Mouse (Mus musculus) neural tube, embryonic 13.5 days (tissue): ENCODE results near the gene Tbc1d1. TPM values are rescaled to one million over a fixed set of nuclear protein-coding genes. Genes with fewer than 3 reads are reported as not detected.

Experiments used
- ATAC-seq: fragments of 200-750 bp; cut with Nextera tagmentation; 2 replicates; pipeline ENCODE4 v1.8.0; 2017; ENCODE audit warnings: low read depth, mild to moderate bottlenecking, moderate TSS enrichment, moderate library complexity
- H3K27ac ChIP-seq: fragments of 300-500 bp; sonication (generic); replicated peaks from 2 replicates; pipeline ENCODE4 v1.5.1; 2015; ENCODE audit warnings: moderate library complexity, mild to moderate bottlenecking, inconsistent platforms
- H3K27me3 ChIP-seq: fragments of 300-500 bp; sonication (generic); 2 replicates; pipeline ENCODE4 v1.6.1; 2015; ENCODE audit warnings: mild to moderate bottlenecking, inconsistent platforms
- H3K36me3 ChIP-seq: fragments of 300-500 bp; sonication (generic); 2 replicates; pipeline ENCODE4 v1.6.1; 2015; ENCODE audit warnings: mild to moderate bottlenecking, inconsistent platforms
- H3K4me1 ChIP-seq: fragments of 300-500 bp; sonication (generic); replicated peaks from 2 replicates; pipeline ENCODE4 v1.6.1; 2015; ENCODE audit warnings: inconsistent platforms
- H3K4me2 ChIP-seq: fragments of 300-500 bp; sonication (generic); 2 replicates; pipeline ENCODE4 v1.6.1; 2015; ENCODE audit warnings: inconsistent platforms, mild to moderate bottlenecking, moderate library complexity
- H3K4me3 ChIP-seq: fragments of 300-500 bp; sonication (generic); 2 replicates; pipeline ENCODE4 v1.5.1; 2015; ENCODE audit warnings: mild to moderate bottlenecking, inconsistent platforms
- H3K9ac ChIP-seq: fragments of 300-500 bp; sonication (generic); 2 replicates; pipeline ENCODE4 v1.6.1; 2015; ENCODE audit warnings: moderate library complexity, mild to moderate bottlenecking, inconsistent platforms
- H3K9me3 ChIP-seq: fragments of 300-500 bp; sonication (generic); 2 replicates; pipeline ENCODE4 v1.6.1; 2016; ENCODE audit warnings: inconsistent platforms
- WGBS: fragments of 180-500 bp; shearing (Covaris S2); methylation state at CpG from one replicate; pipeline ENCODE4 v1.1.7; 2015; 5-methylcytosine and 5-hydroxymethylcytosine counted together
- polyA plus RNA-seq: library from polyadenylated mRNA; unstranded; fragments of >200 nt; fragmentation: Nextera tagmentation; extraction: Ambion mirVana; gene quantifications from 2 replicates; pipeline ENCODE4 v1.2.1, GENCODE M21; 2015

Tbc1d1 gene
- polyA plus RNA-seq, 1 experiment from 2014 or later = 14.9 TPM

GRCm38 (mm10) chr5:64164414-64164813, 8.3 kb downstream of the Tbc1d1 start:
- Histone ChIP-seq H3K36me3 (no peaks in the 10 kb centered on the region), H3K4me3 (no peak overlapping the region), H3K4me2 (no peak overlapping the region), H3K27ac (no peak overlapping the region), H3K27me3 (peaks cover 32% of the 10 kb centered on the region), H3K4me1 (peaks cover 18% of the 10 kb centered on the region), H3K9me3 (no peaks in the 10 kb centered on the region), H3K9ac (no peak overlapping the region)
- 93% methylated on average over 3 of the region's 3 CpGs for WGBS
- ATAC-seq = no peak

DNA sequence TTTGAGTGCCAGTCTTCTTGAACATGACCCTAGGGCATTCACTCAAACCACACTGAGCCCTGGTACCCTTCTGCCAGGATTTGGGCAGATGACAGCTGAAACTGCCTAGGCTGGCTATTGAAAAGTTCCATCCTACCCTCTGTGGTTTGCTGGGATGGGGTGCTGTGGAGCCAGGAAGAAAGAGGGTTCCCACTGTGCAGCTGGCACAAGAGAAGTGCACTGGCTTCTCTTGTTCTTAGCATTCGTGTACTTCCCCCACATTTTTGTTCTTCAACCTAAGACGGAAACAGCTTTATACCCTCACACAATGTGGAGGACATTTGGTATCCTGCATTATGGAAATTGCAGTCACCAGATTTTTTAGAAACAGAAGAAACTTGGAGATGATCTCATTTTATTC, 9.7 kb downstream of the Tbc1d1 start:
- peaks cover 22% of the 10 kb centered on the region for H3K27me3 ChIP-seq
- no peaks in the 10 kb centered on the region for H3K36me3 ChIP-seq
- no peak overlapping the region for H3K4me3 ChIP-seq
- no peak for ATAC-seq
- no peak overlapping the region for H3K9ac ChIP-seq
- no peaks in the 10 kb centered on the region for H3K9me3 ChIP-seq
- H3K4me2 ChIP-seq = no peak overlapping the region
- WGBS = 70% methylated on average over 2 of the region's 2 CpGs
- peaks cover 6% of the 10 kb centered on the region for H3K4me1 ChIP-seq
- no peak overlapping the region for H3K27ac ChIP-seq

GRCm38 (mm10) chr5:64168990-64169540, 13.0 kb downstream of the Tbc1d1 start:
- H3K27me3 ChIP-seq = no peaks in the 10 kb centered on the region
- no peak for ATAC-seq
- 96% methylated on average over 10 of the region's 10 CpGs for WGBS
- H3K4me1 ChIP-seq = 0 out of 2 replicates have a peak, but pooled peaks cover 7% of the 10 kb centered on the region
- H3K9ac ChIP-seq = no peak overlapping the region
- no peak overlapping the region for H3K4me2 ChIP-seq
- H3K27ac ChIP-seq = no peak overlapping the region
- no peaks in the 10 kb centered on the region for H3K36me3 ChIP-seq
- no peak overlapping the region for H3K4me3 ChIP-seq
- H3K9me3 ChIP-seq = no peaks in the 10 kb centered on the region

DNA sequence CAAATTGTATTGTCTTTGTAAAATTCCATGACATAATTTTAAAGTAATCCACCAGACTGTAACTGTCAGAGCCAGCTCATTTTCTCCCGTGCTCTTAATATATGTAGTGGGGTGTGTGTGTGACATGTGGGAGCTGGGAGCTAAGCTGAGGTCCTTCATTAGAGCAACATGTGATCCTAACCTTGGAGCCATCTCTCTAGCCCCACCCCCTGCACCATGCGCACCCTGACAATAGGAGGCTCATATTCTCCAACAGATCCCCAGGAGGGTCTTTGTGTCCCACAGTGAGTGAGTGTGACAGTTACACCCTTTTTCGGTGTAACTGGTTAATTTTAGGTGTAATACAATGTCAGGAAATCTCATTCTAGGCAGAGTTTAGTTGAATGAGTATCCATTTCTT, 16.8 kb downstream of the Tbc1d1 start:
- Histone ChIP-seq H3K9ac (no peak overlapping the region), H3K4me1 (0 out of 2 replicates have a peak, but pooled peaks cover 7% of the 10 kb centered on the region), H3K9me3 (no peaks in the 10 kb centered on the region), H3K4me2 (no peak overlapping the region), H3K36me3 (no peaks in the 10 kb centered on the region), H3K27ac (no peak overlapping the region), H3K4me3 (no peak overlapping the region), H3K27me3 (no peaks in the 10 kb centered on the region)
- 70% methylated on average over 3 of the region's 3 CpGs for WGBS
- ATAC-seq = peak; percentile 71; the same call in 1 of the 2 replicates

DNA sequence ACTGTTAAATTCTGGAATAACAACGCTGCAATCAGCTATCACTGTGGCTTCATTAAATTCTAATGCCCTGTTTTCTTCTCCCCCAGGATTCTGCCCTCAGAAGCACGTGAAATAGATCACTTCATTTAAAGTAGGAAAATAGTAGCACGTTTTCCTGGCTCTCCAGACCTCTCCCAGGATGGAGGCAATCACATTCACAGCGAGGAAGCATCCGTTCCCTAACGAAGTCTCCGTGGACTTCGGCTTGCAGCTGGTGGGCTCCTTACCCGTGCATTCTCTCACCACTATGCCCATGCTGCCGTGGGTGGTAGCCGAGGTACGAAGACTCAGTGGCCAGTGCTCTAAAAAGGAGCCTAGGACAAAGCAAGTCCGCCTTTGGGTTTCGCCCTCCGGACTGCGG, 17.2 kb downstream of the Tbc1d1 start:
- no peaks in the 10 kb centered on the region for H3K36me3 ChIP-seq
- H3K4me3 ChIP-seq = no peak overlapping the region
- peak overlapping the region; percentile 59 for H3K27ac ChIP-seq
- WGBS = 70% methylated on average over 16 of the region's 16 CpGs
- no peaks in the 10 kb centered on the region for H3K27me3 ChIP-seq
- H3K4me1 ChIP-seq = 0 out of 2 replicates have a peak, but pooled peaks cover 7% of the 10 kb centered on the region
- peak; percentile 27 for ATAC-seq
- H3K9me3 ChIP-seq = no peaks in the 10 kb centered on the region
- no peak overlapping the region for H3K4me2 ChIP-seq
- no peak overlapping the region for H3K9ac ChIP-seq

- Histone ChIP-seq H3K4me3 (no peak overlapping the region), H3K27me3 (no peaks in the 10 kb centered on the region), H3K4me1 (0 out of 2 replicates have a peak, but pooled peaks cover 7% of the 10 kb centered on the region), H3K36me3 (no peaks in the 10 kb centered on the region), H3K9ac (no peak overlapping the region), H3K4me2 (no peak overlapping the region), H3K9me3 (no peaks in the 10 kb centered on the region), H3K27ac (no peak overlapping the region)
- WGBS = 66% methylated on average over 5 of the region's 5 CpGs
- no peak for ATAC-seq
Observed at GRCm38 (mm10) chr5:64174429-64174935, 18.4 kb downstream of the Tbc1d1 start.

DNA sequence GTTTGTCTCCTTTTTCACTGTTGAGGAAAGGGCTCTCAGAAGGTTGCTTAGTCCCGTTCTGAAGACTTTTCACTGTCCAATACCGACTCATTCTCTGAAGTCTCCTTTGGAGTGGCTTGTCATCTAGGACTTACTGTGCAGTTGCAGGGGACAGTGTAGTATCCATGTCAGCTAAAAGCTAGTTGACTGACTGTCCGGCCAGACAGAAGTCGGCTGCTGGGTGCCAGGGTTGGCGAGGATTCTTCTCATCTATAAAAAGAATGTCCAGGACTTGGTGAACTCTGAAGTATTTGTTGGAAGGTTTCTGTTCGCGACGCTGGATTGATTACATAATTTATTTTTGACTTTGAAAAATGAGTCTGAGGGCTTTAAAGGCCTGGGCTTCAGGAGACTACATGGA, 24.4 kb downstream of the Tbc1d1 start:
- Histone ChIP-seq H3K9ac (no peak overlapping the region), H3K4me3 (no peak overlapping the region), H3K27me3 (no peaks in the 10 kb centered on the region), H3K9me3 (no peaks in the 10 kb centered on the region), H3K4me1 (no peaks in the 10 kb centered on the region), H3K27ac (no peak overlapping the region), H3K4me2 (no peak overlapping the region), H3K36me3 (no peaks in the 10 kb centered on the region)
- no peak for ATAC-seq
- 90% methylated on average over 8 of the region's 8 CpGs for WGBS

- Histone ChIP-seq H3K4me3 (no peak overlapping the region), H3K27me3 (no peaks in the 10 kb centered on the region), H3K9me3 (no peaks in the 10 kb centered on the region), H3K27ac (no peak overlapping the region), H3K36me3 (no peaks in the 10 kb centered on the region), H3K4me1 (no peaks in the 10 kb centered on the region), H3K9ac (no peak overlapping the region), H3K4me2 (no peak overlapping the region)
- ATAC-seq = 0 out of 2 replicates have a peak, but pooled peaks have one; percentile 53
- WGBS = 55% methylated on average over 4 of the region's 4 CpGs
Observed at GRCm38 (mm10) chr5:64183712-64184111, 27.6 kb downstream of the Tbc1d1 start.

DNA sequence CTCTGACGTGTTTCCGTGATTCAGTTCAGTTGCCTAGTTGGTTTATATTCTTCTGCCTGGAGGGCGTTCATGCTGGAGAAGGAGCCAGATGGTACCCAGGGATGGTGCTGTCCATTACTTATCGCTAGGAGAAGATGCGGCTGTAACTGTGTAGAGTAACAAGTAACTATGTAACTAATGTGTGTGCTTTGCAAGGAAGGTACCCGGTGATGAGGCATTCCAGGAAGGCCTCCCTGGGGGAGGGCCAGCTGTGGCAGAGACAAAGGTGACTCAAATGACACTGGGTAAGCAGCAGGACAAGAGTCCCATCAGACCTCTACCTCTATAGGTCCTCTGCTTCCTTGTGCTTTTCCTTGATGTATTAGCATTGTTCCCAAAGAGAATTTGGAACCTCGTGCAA, 29.2 kb downstream of the Tbc1d1 start:
- WGBS = 51% methylated on average over 7 of the region's 7 CpGs

GRCm38 (mm10) chr5:64186566-64186965, 30.5 kb downstream of the Tbc1d1 start:
- Histone ChIP-seq H3K9me3 (peaks cover 7% of the 10 kb centered on the region; the same call in 1 of the 2 replicates), H3K4me3 (no peak overlapping the region), H3K27me3 (no peaks in the 10 kb centered on the region), H3K9ac (no peak overlapping the region), H3K4me2 (no peak overlapping the region), H3K4me1 (no peaks in the 10 kb centered on the region), H3K36me3 (no peaks in the 10 kb centered on the region), H3K27ac (no peak overlapping the region)
- WGBS = 72% methylated on average over 5 of the region's 5 CpGs
- no peak for ATAC-seq

More for the DNA sequence above, 29.2 kb downstream of the Tbc1d1 start:
- Histone ChIP-seq H3K9ac (no peak overlapping the region), H3K27ac (no peak overlapping the region), H3K9me3 (no peaks in the 10 kb centered on the region), H3K4me2 (no peak overlapping the region), H3K4me1 (no peaks in the 10 kb centered on the region), H3K36me3 (no peaks in the 10 kb centered on the region), H3K27me3 (no peaks in the 10 kb centered on the region), H3K4me3 (no peak overlapping the region)
- ATAC-seq = no peak

DNA sequence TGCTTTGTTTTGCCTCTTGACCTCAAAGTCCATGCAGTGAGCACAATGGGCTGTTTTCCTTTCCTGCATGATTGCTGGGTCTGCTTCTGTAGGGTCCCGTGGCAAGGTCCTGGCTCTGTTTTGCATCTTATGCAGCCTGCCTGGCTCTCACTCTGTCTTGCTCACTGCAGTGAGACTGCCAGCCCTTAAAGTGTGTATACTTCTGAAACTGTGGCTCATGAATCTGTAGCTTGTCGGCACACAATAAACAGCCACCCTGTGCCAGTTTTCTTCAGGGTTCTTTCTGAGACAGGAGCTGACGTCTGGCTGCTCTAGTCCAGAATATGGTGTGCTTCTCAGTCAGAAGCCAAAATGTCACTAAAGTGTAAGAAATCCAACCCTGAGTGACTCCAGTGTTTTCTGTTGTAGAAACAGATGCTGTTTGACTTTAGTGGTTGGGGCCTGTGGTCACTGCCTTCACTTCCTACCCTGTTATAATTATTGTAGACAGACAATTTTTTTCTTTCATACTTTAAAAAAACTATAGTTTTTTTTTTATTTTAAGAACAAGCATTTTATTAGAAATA, 32.1 kb downstream of the Tbc1d1 start:
- no peak overlapping the region for H3K9ac ChIP-seq
- no peak for ATAC-seq
- H3K36me3 ChIP-seq = no peaks in the 10 kb centered on the region
- no peak overlapping the region for H3K4me3 ChIP-seq
- no peak overlapping the region for H3K4me2 ChIP-seq
- H3K9me3 ChIP-seq = peaks cover 9% of the 10 kb centered on the region; the same call in 1 of the 2 replicates
- H3K4me1 ChIP-seq = no peaks in the 10 kb centered on the region
- 43% methylated on average over 3 of the region's 3 CpGs for WGBS
- no peaks in the 10 kb centered on the region for H3K27me3 ChIP-seq
- H3K27ac ChIP-seq = no peak overlapping the region

- Histone ChIP-seq H3K4me1 (no peaks in the 10 kb centered on the region), H3K27ac (no peak overlapping the region), H3K9me3 (peaks cover 9% of the 10 kb centered on the region; the same call in 1 of the 2 replicates), H3K4me2 (no peak overlapping the region), H3K9ac (no peak overlapping the region), H3K27me3 (no peaks in the 10 kb centered on the region), H3K36me3 (no peaks in the 10 kb centered on the region), H3K4me3 (no peak overlapping the region)
- no peak for ATAC-seq
- 97% methylated on average over 5 of the region's 5 CpGs for WGBS
Observed at GRCm38 (mm10) chr5:64190892-64191291, 34.8 kb downstream of the Tbc1d1 start.
